Mouse (Mus musculus) limb, embryonic 14.5 days (tissue): ENCODE measurements around the gene Fndc11. TPM values are rescaled to one million over a fixed set of nuclear protein-coding genes. Genes with fewer than 3 reads are reported as not detected.
"Not testable (repeated sequence)": the region's sequence is repeated elsewhere in the genome, so short reads cannot be mapped to it uniquely, and the experiment has no call there.

Experiments used
- ATAC-seq: fragments of 200-750 bp; cut with Nextera tagmentation; 2 replicates; pipeline ENCODE4 v1.8.0; 2017; ENCODE audit warnings: low read depth, moderate number of reproducible peaks, moderate TSS enrichment; ENCODE audit not compliant: low FRiP score
- DNase-seq: peaks from one replicate; pipeline ENCODE4 v3.0.0-alpha.2; 2015; ENCODE audit warnings: low spot score
- H3K27ac ChIP-seq: fragments of 300-500 bp; sonication (generic); replicated peaks from 2 replicates; pipeline ENCODE4 v1.5.1; 2014; ENCODE audit warnings: low read depth, mild to moderate bottlenecking, low read length, moderate library complexity, mixed read lengths
- H3K27me3 ChIP-seq: fragments of 300-500 bp; sonication (generic); 2 replicates; pipeline ENCODE4 v1.6.1; 2014; ENCODE audit warnings: low read length, mixed read lengths; ENCODE audit not compliant: control insufficient read depth, insufficient read depth
- H3K36me3 ChIP-seq: fragments of 300-500 bp; sonication (generic); 2 replicates; pipeline ENCODE4 v1.6.1; 2014; ENCODE audit warnings: mild to moderate bottlenecking, low read length, moderate library complexity, mixed read lengths; ENCODE audit not compliant: control insufficient read depth, insufficient read depth
- H3K4me1 ChIP-seq: fragments of 300-500 bp; sonication (generic); 2 replicates; pipeline ENCODE4 v1.6.1; 2014; ENCODE audit warnings: antibody characterized with exemption, low read length, mixed read lengths; ENCODE audit not compliant: control insufficient read depth, insufficient read depth
- H3K4me2 ChIP-seq: fragments of 300-500 bp; sonication (generic); replicated peaks from 2 replicates; pipeline ENCODE4 v1.6.1; 2014; ENCODE audit warnings: low read depth, mild to moderate bottlenecking, low read length, moderate library complexity; ENCODE audit not compliant: severe bottlenecking
- H3K4me3 ChIP-seq: fragments of 300-500 bp; sonication (generic); replicated peaks from 2 replicates; pipeline ENCODE4 v1.5.1; 2014; ENCODE audit warnings: low read length
- H3K9ac ChIP-seq: fragments of 300-500 bp; sonication (generic); 2 replicates; pipeline ENCODE4 v1.6.1; 2014; ENCODE audit warnings: mild to moderate bottlenecking, low read depth, low read length, moderate library complexity; ENCODE audit not compliant: severe bottlenecking
- H3K9me3 ChIP-seq: fragments of 300-500 bp; sonication (generic); 2 replicates; pipeline ENCODE4 v1.6.1; 2016; ENCODE audit warnings: low read length; ENCODE audit not compliant: control insufficient read depth
- POLR2A ChIP-seq: fragments of 200-500 bp; IDR thresholded peaks from 2 replicates; pipeline ENCODE4 v1.8.0; 2012; ENCODE audit warnings: inconsistent platforms, mild to moderate bottlenecking, moderate library complexity, borderline replicate concordance; ENCODE audit not compliant: insufficient read depth, insufficient read length; ENCODE audit errors: extremely low read depth
- WGBS: fragments of 180-500 bp; shearing (Covaris S2); extraction: QIAGEN DNeasy Blood & Tissue Kit; methylation state at CpG from one replicate; pipeline ENCODE4 v1.1.7; 2014; 5-methylcytosine and 5-hydroxymethylcytosine counted together
- polyA plus RNA-seq, 2 experiments: library from polyadenylated mRNA; depleted of rRNA in 1 of 2; stranded (reverse) in 1 of 2; unstranded in 1 of 2; fragments of >200 nt; fragmentation: Nextera tagmentation in 1 of 2; extraction: Ambion mirVana in 1 of 2; gene quantifications; 2 replicates each; pipeline versions ENCODE4 v1.2.1 to v1.2.3; 2012 to 2014

Fndc11 gene
- polyA plus RNA-seq, 2 experiments: 0.28 TPM; not detected in 1

DNA sequence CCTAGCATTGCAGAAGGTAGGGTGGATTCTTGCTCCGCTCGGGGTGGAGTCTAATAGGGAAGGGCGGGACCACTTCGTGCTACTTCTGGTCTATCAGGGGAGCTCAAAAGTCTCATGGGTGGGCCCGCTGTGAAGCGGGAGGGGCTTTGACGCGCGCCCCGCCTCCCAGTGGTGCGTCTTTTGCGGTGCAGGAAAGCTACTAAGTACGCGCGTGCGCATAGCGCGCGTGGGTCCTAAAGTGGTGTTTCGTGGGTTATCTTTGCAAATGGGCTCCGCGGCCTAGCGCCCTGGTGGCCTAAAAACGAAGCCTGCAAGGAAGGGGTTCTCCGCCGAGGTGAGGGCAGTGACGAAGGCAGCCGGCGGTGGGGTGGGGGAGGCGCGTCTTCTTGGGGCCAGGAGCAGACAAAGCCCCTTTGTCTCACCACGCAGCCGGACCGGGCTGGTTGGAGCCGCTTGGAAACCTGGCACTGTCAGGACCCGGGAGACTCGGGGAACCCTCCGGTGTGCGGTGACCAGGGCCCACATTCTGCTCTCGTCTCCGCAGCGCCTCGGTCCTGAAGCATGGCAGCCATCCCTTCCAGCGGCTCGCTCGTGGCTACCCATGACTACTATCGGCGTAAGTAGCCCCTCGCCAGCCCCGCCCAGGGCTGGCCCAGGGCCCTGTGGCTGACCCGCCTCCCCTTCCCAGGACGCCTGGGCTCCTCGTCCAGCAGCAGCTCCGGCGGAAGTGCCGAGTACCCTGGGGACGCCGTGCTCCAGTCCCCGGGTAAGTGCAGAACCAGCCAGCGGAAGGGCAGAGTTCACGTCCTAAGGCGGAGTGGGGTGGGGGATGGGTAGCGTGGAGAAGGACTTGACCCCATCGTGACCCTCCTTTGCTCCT lies 32.5 kb upstream of the Fndc11 start, which contains the start of gene Ppdpf:
Gene Ppdpf (plus strand): TSS at position 127 of the 880 bp plus-strand sequence.
- H3K4me2 ChIP-seq: peak within 1 kb of the TSS; percentile 66
- WGBS: under 1% methylated on average over 61 of the region's 64 CpGs
- peaks cover 12% of the 10 kb centered on the region; the same call in 1 of the 2 replicates for H3K36me3 ChIP-seq
- 0 out of 2 replicates have a peak, but pooled peaks have one; percentile 37 for TF ChIP-seq POLR2A
- H3K4me3 ChIP-seq: peak within 1 kb of the TSS; percentile 70
- H3K9ac ChIP-seq: peak within 1 kb of the TSS; percentile 94
- H3K9me3 ChIP-seq: no peaks in the 10 kb centered on the region
- DNase-seq (peak; percentile 94), ATAC-seq (peak; percentile 93)
- H3K27ac ChIP-seq: peak within 1 kb of the TSS; percentile 96
- no peaks in the 10 kb centered on the region for H3K27me3 ChIP-seq
- peaks cover 8% of the 10 kb centered on the region; the same call in 1 of the 2 replicates for H3K4me1 ChIP-seq

DNA sequence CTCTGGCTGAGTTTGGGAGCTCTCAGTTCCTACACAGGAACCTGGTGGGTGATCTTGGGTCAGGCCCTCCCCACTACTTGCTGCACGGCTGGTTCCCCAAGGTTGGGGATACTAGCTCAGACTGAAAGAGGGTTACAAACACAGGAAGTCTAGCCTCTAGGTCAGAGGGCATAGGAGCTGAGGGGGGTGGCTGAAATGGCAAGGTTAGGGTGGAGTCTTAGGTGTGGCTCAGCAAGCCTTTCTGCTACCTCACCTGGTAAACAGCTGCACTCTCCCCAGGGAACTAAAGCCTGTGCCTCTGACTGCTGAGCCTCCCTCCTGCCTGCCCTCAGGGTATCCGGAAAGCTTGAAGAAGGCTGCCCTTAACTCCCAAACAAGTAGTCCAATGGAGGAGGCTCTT lies 31.1 kb upstream of the Fndc11 start:
- ATAC-seq (no peak), DNase-seq (no peak)
- Histone ChIP-seq H3K9ac (no peak overlapping the region), H3K9me3 (no peaks in the 10 kb centered on the region), H3K4me1 (peaks cover 8% of the 10 kb centered on the region; the same call in 1 of the 2 replicates), H3K27ac (no peak overlapping the region), H3K4me3 (no peak overlapping the region; the same call in 1 of the 2 replicates), H3K4me2 (peak overlapping the region; percentile 66; the same call in 1 of the 2 replicates), H3K36me3 (peaks cover 12% of the 10 kb centered on the region; the same call in 1 of the 2 replicates), H3K27me3 (no peaks in the 10 kb centered on the region)
- no peak for TF ChIP-seq POLR2A
- WGBS: 36% methylated on average over 2 of the region's 2 CpGs

DNA sequence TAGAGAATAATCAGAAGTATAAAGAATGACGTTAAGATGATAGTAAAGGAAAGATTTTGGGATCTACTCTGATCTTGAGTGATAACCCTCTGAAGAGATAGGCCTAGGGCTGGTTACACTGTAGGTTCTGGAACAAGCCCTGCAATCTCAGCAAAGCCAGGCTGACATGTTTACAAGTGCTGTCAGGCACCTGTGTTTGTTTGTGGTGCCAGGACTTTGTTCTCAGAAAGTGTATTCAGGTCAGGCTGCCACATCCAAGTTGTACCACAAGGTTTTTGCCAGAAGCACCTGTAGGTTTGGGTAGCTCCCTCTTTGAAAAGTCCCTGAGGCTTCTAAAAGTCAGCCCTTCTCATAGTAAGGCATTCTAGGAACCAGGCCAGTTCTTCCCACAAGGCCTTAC lies 30.5 kb upstream of the Fndc11 start:
- DNase-seq (peak; percentile 3), ATAC-seq (no peak)
- H3K36me3 ChIP-seq: peaks cover 12% of the 10 kb centered on the region; the same call in 1 of the 2 replicates
- no peak for TF ChIP-seq POLR2A
- no peaks in the 10 kb centered on the region for H3K27me3 ChIP-seq
- WGBS: 90% methylated on average over 1 of the region's 1 CpGs
- no peaks in the 10 kb centered on the region for H3K9me3 ChIP-seq
- no peak overlapping the region for H3K4me2 ChIP-seq
- no peak overlapping the region for H3K4me3 ChIP-seq
- no peak overlapping the region for H3K9ac ChIP-seq
- peaks cover 8% of the 10 kb centered on the region; the same call in 1 of the 2 replicates for H3K4me1 ChIP-seq
- H3K27ac ChIP-seq: no peak overlapping the region

DNA sequence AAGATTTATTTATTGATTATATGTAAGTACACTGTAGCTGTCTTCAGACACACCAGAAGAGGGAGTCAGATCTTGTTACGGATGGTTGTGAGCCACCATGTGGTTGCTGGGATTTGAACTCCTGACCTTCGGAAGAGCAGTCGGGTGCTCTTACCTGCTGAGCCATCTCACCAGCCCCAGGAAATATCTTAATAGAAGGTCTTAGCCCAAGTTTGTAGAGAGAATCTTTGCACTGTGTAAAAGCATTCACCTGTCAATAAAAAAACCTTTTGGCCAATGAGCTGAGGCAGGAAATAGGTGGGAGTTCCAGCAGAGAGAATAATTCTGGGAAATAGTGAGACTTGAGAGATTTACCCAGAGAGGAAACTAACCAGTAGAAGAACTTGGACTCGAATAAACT lies 28.4 kb upstream of the Fndc11 start:
- 75% methylated on average over 3 of the region's 4 CpGs for WGBS
- ATAC-seq, H3K9me3 ChIP-seq, DNase-seq, H3K9ac ChIP-seq, H3K4me1 ChIP-seq, H3K4me3 ChIP-seq, H3K4me2 ChIP-seq, H3K27ac ChIP-seq, H3K27me3 ChIP-seq: not testable (repeated sequence)
- peaks cover 12% of the 10 kb centered on the region; the same call in 1 of the 2 replicates for H3K36me3 ChIP-seq

DNA sequence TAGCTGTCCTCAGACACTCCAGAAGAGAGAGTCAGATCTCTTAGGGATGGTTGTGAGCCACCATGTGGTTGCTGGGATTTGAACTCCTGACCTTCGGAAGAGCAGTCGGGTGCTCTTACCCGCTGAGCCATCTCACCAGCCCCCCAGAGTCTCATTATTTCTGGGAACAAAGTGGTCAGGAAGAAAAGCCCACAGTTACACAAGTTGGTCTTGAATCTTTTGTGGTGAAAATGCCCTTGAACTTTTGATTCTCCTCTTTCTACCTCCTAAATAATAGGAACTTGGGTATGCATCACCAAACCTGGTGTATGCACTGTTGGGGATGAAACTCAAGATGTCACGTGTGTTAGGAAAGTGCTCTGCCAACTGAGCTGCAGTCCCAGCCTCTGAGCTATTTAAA lies 27.9 kb upstream of the Fndc11 start:
- no peak for TF ChIP-seq POLR2A
- no peak overlapping the region for H3K9ac ChIP-seq
- H3K27ac ChIP-seq: no peak overlapping the region
- no peaks in the 10 kb centered on the region for H3K27me3 ChIP-seq
- H3K4me3 ChIP-seq: no peak overlapping the region
- peaks cover 12% of the 10 kb centered on the region; the same call in 1 of the 2 replicates for H3K36me3 ChIP-seq
- peaks cover 8% of the 10 kb centered on the region; the same call in 1 of the 2 replicates for H3K4me1 ChIP-seq
- DNase-seq: no peak
- no peak overlapping the region for H3K4me2 ChIP-seq
- H3K9me3 ChIP-seq: no peaks in the 10 kb centered on the region
- ATAC-seq: no peak
- 69% methylated on average over 4 of the region's 4 CpGs for WGBS
